Mouse (Mus musculus): ENCODE data around the gene Timm17b.

- TF ChIP-seq CTCF (IDR thresholded peaks at IDR 0.05; ENCODE audit: extremely low read depth, insufficient read length, insufficient replicate concordance, low read depth, low read length) (no peak), POLR2A (IDR thresholded peaks at IDR 0.05; ENCODE audit: low read depth, low read length) (no peak)
These were observed 34.6 kb upstream of the Timm17b start for GRCm38 (mm10) chrX:7864551-7864950.

Measured in small intestine, adult 2 months (tissue).